Mouse (Mus musculus) embryonic facial prominence, embryonic 13.5 days (tissue): Measurements from ENCODE around the gene Slco2b1. TPM values are rescaled to one million over a fixed set of nuclear protein-coding genes. Genes with fewer than 3 reads are reported as not detected.

Source experiments
- ATAC-seq: fragments of 200-750 bp; cut with Nextera tagmentation; 2 replicates; pipeline ENCODE4 v1.8.0; 2017; ENCODE audit warnings: low read depth; ENCODE audit not compliant: insufficient number of reproducible peaks, insufficient read depth, low FRiP score, low TSS enrichment
- H3K27ac ChIP-seq: fragments of 300-500 bp; sonication (generic); 2 replicates; pipeline ENCODE4 v1.5.1; 2015; ENCODE audit warnings: moderate library complexity, mild to moderate bottlenecking, inconsistent platforms
- H3K27me3 ChIP-seq: fragments of 300-500 bp; sonication (generic); 2 replicates; pipeline ENCODE4 v1.6.1; 2015; ENCODE audit warnings: mild to moderate bottlenecking, inconsistent platforms
- H3K36me3 ChIP-seq: fragments of 300-500 bp; sonication (generic); 2 replicates; pipeline ENCODE4 v1.6.1; 2015; ENCODE audit warnings: mild to moderate bottlenecking, inconsistent platforms
- H3K4me1 ChIP-seq: fragments of 300-500 bp; sonication (generic); 2 replicates; pipeline ENCODE4 v1.6.1; 2015; ENCODE audit warnings: inconsistent platforms
- H3K4me2 ChIP-seq: fragments of 300-500 bp; sonication (generic); 2 replicates; pipeline ENCODE4 v1.6.1; 2015; ENCODE audit warnings: moderate library complexity, mild to moderate bottlenecking, inconsistent platforms
- H3K4me3 ChIP-seq: fragments of 300-500 bp; sonication (generic); 2 replicates; pipeline ENCODE4 v1.5.1; 2015; ENCODE audit warnings: mild to moderate bottlenecking, inconsistent platforms
- H3K9ac ChIP-seq: fragments of 300-500 bp; sonication (generic); 2 replicates; pipeline ENCODE4 v1.6.1; 2015; ENCODE audit warnings: mild to moderate bottlenecking, inconsistent platforms
- H3K9me3 ChIP-seq: fragments of 300-500 bp; sonication (generic); 2 replicates; pipeline ENCODE4 v1.6.1; 2016; ENCODE audit warnings: inconsistent platforms
- WGBS: fragments of 180-500 bp; shearing (Covaris S2); methylation state at CpG from one replicate; pipeline ENCODE4 v1.1.7; 2015; ENCODE audit warnings: mixed read lengths; 5-methylcytosine and 5-hydroxymethylcytosine counted together
- polyA plus RNA-seq: library from polyadenylated mRNA; unstranded; fragments of >200 nt; fragmentation: Nextera tagmentation; extraction: Ambion mirVana; gene quantifications from 2 replicates; pipeline ENCODE4 v1.2.1, GENCODE M21; 2015

The Slco2b1 gene
- polyA plus RNA-seq, 1 experiment from 2014 or later: 2.4 TPM

DNA sequence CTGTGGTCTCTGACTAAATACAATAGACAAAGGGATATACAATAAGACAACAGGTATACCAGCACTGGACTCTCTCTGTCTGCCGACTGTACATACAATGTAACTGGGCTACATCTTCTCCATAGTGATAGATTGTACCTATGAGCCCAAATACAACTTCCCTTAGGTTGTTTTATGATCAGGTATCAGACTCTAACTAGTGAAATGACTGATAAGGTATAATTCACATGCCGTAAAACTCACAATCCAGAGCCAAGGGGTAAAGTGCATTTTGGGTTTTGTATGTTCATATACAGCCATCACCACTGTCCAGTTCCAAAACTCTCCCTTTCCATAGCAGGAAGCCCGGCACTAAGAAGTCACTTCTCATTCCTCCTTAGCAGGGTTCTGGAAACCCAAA, 17.8 kb downstream of the Slco2b1 start:
- ATAC-seq: no peak
- Histone ChIP-seq H3K4me1 (no peaks in the 10 kb centered on the region), H3K27ac (no peak overlapping the region), H3K4me2 (no peak overlapping the region), H3K4me3 (no peak overlapping the region), H3K9ac (no peak overlapping the region), H3K36me3 (no peaks in the 10 kb centered on the region), H3K27me3 (no peaks in the 10 kb centered on the region), H3K9me3 (no peaks in the 10 kb centered on the region)
- 92% methylated on average over 3 of the region's 3 CpGs for WGBS

DNA sequence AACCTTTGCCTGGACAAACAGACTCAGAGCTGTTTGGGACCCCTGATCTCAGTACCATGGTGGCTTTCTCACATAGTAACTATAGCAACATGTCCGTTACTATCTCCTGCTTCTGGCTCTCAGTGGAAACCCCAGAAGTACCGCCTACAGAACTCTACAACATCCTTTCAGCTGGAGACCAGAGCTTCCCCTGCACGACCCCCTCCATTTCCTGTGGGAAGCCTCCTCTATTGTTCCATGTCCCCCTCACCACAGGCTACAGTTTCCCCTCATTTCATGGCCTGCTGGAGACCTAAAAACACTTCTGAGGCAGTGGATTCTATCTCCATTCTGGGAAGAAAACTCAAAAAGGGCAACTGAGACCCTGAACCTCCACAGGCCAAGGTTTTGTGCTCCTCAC, 18.7 kb downstream of the Slco2b1 start:
- Histone ChIP-seq H3K27ac (no peak overlapping the region), H3K4me3 (no peak overlapping the region)

GRCm38 (mm10) chr7:99690819-99691218, 20.3 kb downstream of the Slco2b1 start:
- Histone ChIP-seq H3K27ac (no peak overlapping the region), H3K9ac (no peak overlapping the region), H3K36me3 (no peaks in the 10 kb centered on the region), H3K4me3 (no peak overlapping the region), H3K4me2 (no peak overlapping the region), H3K4me1 (no peaks in the 10 kb centered on the region), H3K9me3 (no peaks in the 10 kb centered on the region), H3K27me3 (no peaks in the 10 kb centered on the region)
- ATAC-seq: no peak
- WGBS: 74% methylated on average over 7 of the region's 7 CpGs

More for the DNA sequence above, 18.7 kb downstream of the Slco2b1 start:
- no peak overlapping the region for H3K4me2 ChIP-seq
- no peaks in the 10 kb centered on the region for H3K36me3 ChIP-seq
- H3K9me3 ChIP-seq: no peaks in the 10 kb centered on the region
- 31% methylated on average over 3 of the region's 3 CpGs for WGBS
- no peak for ATAC-seq
- no peak overlapping the region for H3K9ac ChIP-seq
- no peaks in the 10 kb centered on the region for H3K27me3 ChIP-seq
- H3K4me1 ChIP-seq: no peaks in the 10 kb centered on the region

GRCm38 (mm10) chr7:99684086-99684485, 27.1 kb downstream of the Slco2b1 start:
- no peak overlapping the region for H3K27ac ChIP-seq
- H3K9me3 ChIP-seq: no peaks in the 10 kb centered on the region
- no peak for ATAC-seq
- WGBS: 40% methylated on average over 4 of the region's 4 CpGs
- H3K27me3 ChIP-seq: no peaks in the 10 kb centered on the region
- H3K36me3 ChIP-seq: no peaks in the 10 kb centered on the region
- no peak overlapping the region for H3K9ac ChIP-seq
- no peak overlapping the region for H3K4me3 ChIP-seq
- H3K4me2 ChIP-seq: no peak overlapping the region
- H3K4me1 ChIP-seq: no peaks in the 10 kb centered on the region

DNA sequence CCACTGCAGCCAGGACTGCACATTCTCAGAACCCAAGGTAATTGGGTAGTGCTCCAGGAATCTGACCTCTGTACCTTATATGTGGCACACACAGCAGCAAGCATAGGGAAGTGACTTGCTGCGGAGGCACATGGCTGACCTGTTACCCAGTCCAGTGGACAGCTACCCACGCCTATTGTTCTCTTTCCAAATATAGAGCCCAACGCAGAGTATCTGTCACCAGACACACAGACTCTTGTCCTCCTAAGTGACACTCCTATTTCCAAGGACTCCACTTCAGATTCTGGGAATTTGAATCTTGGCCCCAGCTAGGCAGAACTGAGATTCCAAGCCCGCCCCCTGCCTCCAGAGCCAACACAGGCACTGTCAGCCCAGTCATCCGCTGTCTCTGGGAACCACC, 30.4 kb downstream of the Slco2b1 start:
- no peak for ATAC-seq
- no peaks in the 10 kb centered on the region for H3K9me3 ChIP-seq
- H3K4me3 ChIP-seq: no peak overlapping the region
- no peak overlapping the region for H3K9ac ChIP-seq
- no peaks in the 10 kb centered on the region for H3K36me3 ChIP-seq
- WGBS: 72% methylated on average over 5 of the region's 5 CpGs
- no peak overlapping the region for H3K4me2 ChIP-seq
- no peaks in the 10 kb centered on the region for H3K4me1 ChIP-seq
- H3K27me3 ChIP-seq: no peaks in the 10 kb centered on the region
- H3K27ac ChIP-seq: no peak overlapping the region

GRCm38 (mm10) chr7:99674890-99675289, 36.2 kb downstream of the Slco2b1 start:
- H3K4me2 ChIP-seq: no peak overlapping the region
- no peaks in the 10 kb centered on the region for H3K9me3 ChIP-seq
- H3K9ac ChIP-seq: no peak overlapping the region
- no peak overlapping the region for H3K4me3 ChIP-seq
- 77% methylated on average over 3 of the region's 3 CpGs for WGBS
- H3K4me1 ChIP-seq: no peaks in the 10 kb centered on the region
- ATAC-seq: no peak
- H3K36me3 ChIP-seq: no peaks in the 10 kb centered on the region
- H3K27ac ChIP-seq: no peak overlapping the region
- H3K27me3 ChIP-seq: no peaks in the 10 kb centered on the region

- Histone ChIP-seq H3K36me3 (no peaks in the 10 kb centered on the region), H3K4me3 (no peak overlapping the region), H3K27me3 (no peaks in the 10 kb centered on the region), H3K9ac (no peak overlapping the region), H3K27ac (no peak overlapping the region), H3K4me2 (no peak overlapping the region), H3K4me1 (no peaks in the 10 kb centered on the region), H3K9me3 (no peaks in the 10 kb centered on the region)
- no peak for ATAC-seq
- 76% methylated on average over 5 of the region's 5 CpGs for WGBS
Observed at GRCm38 (mm10) chr7:99674209-99674608, 36.9 kb downstream of the Slco2b1 start.

DNA sequence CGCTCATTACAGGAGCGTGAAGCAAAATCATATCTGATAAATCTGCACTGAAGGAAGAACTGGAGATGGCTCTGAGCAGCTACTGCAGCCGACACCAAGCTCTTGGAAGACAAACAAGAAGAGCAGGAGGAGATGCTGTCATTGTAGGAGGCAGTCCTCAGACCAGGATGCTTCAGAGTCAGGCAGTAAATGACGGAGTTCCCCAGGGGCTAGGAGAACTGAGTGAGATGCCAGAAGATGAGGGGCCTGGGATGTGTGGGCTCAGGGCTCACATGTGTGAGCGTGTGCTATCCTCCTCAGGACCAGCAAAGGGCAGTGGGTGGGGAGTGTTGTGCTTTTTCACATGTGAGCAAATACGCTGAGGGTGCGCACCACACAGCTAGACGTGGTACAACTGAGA, 38.0 kb downstream of the Slco2b1 start:
- Histone ChIP-seq H3K4me3 (no peak overlapping the region), H3K27me3 (no peaks in the 10 kb centered on the region), H3K4me2 (no peak overlapping the region), H3K9me3 (no peaks in the 10 kb centered on the region), H3K9ac (no peak overlapping the region), H3K4me1 (no peaks in the 10 kb centered on the region), H3K36me3 (no peaks in the 10 kb centered on the region), H3K27ac (no peak overlapping the region)
- WGBS: 77% methylated on average over 8 of the region's 8 CpGs
- ATAC-seq: no peak

DNA sequence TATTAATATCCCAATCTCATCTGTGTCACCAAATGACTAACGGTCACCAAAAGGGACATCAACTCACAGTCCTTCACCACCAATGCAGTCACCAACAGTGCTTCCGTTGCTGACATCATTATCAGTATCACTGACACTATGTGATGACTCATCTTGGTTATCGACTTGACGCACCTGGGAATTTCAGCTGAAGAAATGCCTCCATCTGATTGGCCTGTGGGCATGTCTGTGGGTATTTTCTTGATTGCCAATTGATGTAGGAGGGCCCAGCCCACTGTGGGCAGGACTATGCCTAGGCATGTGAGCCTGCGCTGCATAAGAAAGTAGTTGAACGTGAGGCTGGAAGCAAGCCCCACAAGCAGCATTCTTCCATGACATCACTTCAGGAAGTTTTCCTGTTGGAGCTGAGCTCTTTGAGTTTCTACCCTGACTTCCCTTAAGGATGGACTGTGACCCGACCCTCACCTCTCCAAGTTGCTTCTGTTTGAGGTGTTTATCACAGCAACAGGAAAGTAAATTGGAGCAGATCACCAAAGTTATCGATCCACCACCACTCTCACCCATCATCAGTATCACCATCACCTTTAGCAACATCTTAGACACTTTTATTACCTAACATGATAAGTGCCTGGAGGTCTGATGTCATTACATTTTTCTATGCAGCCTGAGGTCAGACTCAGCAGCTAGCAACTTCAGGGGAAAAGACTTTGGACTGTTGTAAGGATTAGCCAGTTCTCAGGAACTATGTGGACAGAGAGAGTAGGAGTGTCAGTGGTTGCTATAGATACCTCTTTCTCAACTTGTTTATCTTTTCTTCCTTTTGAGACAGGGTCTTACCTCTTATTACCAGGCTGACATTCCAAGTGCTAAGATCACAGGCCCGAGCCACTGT, 39.4 kb downstream of the Slco2b1 start:
- Histone ChIP-seq H3K27ac (no peak overlapping the region), H3K9me3 (no peaks in the 10 kb centered on the region), H3K9ac (no peak overlapping the region), H3K4me2 (no peak overlapping the region), H3K4me3 (no peak overlapping the region), H3K4me1 (no peaks in the 10 kb centered on the region), H3K27me3 (no peaks in the 10 kb centered on the region), H3K36me3 (no peaks in the 10 kb centered on the region)
- WGBS: 79% methylated on average over 9 of the region's 9 CpGs
- ATAC-seq: no peak

DNA sequence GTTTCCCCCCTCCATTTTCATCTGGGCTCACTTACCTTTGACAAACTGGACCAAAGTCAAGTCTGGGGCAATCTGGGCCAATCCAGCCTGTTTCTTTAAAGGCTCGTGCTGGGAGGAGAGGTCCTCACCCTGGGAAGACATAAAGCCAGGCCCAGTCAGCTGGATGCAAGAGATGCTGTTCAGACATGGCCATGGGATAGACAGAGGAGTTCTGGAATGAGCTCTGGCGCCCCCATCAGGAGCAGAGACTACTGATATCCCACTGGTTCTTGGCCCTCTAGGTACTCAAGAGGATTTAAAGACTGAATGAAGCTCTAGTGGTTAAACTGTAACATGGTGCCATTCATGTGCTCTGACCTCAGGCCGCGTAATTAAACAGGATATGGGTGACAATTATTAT, 40.2 kb downstream of the Slco2b1 start:
- Histone ChIP-seq H3K4me3 (no peak overlapping the region), H3K27ac (no peak overlapping the region), H3K36me3 (no peaks in the 10 kb centered on the region), H3K4me1 (no peaks in the 10 kb centered on the region), H3K9ac (no peak overlapping the region), H3K4me2 (no peak overlapping the region), H3K9me3 (no peaks in the 10 kb centered on the region), H3K27me3 (no peaks in the 10 kb centered on the region)
- ATAC-seq: no peak
- 74% methylated on average over 4 of the region's 4 CpGs for WGBS

DNA sequence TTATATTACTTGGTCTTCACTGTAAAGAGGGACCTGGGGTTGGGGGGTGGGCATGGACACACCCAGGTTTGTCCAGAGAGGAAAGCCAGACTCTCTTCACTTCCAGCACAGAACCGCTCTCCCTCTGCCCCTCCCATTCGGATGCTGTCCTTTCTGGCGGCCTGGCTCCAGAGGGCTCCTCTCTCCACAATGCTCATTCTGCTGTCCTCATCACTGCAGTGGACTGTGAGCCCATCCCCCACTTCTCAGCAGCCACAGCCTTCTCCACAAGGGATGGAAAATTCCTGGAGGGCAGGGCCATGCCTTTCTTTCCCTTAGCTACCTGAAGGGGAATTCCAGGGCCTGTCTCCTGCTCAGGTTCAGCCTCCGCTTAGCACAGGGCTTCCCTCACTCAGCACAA, 42.3 kb downstream of the Slco2b1 start:
- Histone ChIP-seq H3K9ac (no peak overlapping the region), H3K4me3 (no peak overlapping the region), H3K27me3 (no peaks in the 10 kb centered on the region), H3K4me2 (no peak overlapping the region), H3K27ac (no peak overlapping the region), H3K4me1 (no peaks in the 10 kb centered on the region), H3K9me3 (no peaks in the 10 kb centered on the region), H3K36me3 (no peaks in the 10 kb centered on the region)
- 27% methylated on average over 4 of the region's 4 CpGs for WGBS
- ATAC-seq: no peak

- no peak overlapping the region for H3K27ac ChIP-seq
- no peaks in the 10 kb centered on the region for H3K27me3 ChIP-seq
- no peaks in the 10 kb centered on the region for H3K9me3 ChIP-seq
- 69% methylated on average over 16 of the region's 16 CpGs for WGBS
- no peaks in the 10 kb centered on the region for H3K4me1 ChIP-seq
- no peak for ATAC-seq
- no peak overlapping the region for H3K4me3 ChIP-seq
- H3K4me2 ChIP-seq: no peak overlapping the region
- no peak overlapping the region for H3K9ac ChIP-seq
- no peaks in the 10 kb centered on the region for H3K36me3 ChIP-seq
Observed at GRCm38 (mm10) chr7:99667096-99667495, 44.0 kb downstream of the Slco2b1 start.
